Mouse (Mus musculus): ENCODE results near the gene Dpp9.

Dpp9 gene

GRCm38 (mm10) chr17:56185281-56186141 is 33.2 kb downstream of the Dpp9 start:
- DNase-seq (ENCODE audit: low read depth, low spot score): peak; percentile 70

GRCm38 (mm10) chr17:56183658-56184103 is 35.0 kb downstream of the Dpp9 start, which contains the start of gene Mydgf:
Mydgf (minus strand) TSS chr17:56183920.
- DNase-seq (ENCODE audit: low read depth, low spot score): peak; percentile 93

GRCm38 (mm10) chr17:56182975-56183657 is 35.6 kb downstream of the Dpp9 start:
- DNase-seq (ENCODE audit: low read depth, low spot score): no peak

GRCm38 (mm10) chr17:56175416-56175815 is 43.3 kb downstream of the Dpp9 start:
- no peak for DNase-seq (ENCODE audit: low read depth, low spot score)

GRCm38 (mm10) chr17:56173401-56174046 is 45.2 kb downstream of the Dpp9 start:
- no peak for DNase-seq (ENCODE audit: low read depth, low spot score)

- no peak for DNase-seq (ENCODE audit: low read depth, low spot score)
Measured at GRCm38 (mm10) chr17:56171881-56172280, 46.8 kb downstream of the Dpp9 start.

- no peak for DNase-seq (ENCODE audit: low read depth, low spot score)
Measured at GRCm38 (mm10) chr17:56171456-56171855, 47.2 kb downstream of the Dpp9 start.

GRCm38 (mm10) chr17:56170636-56171035 is 48.1 kb downstream of the Dpp9 start:
- no peak for DNase-seq (ENCODE audit: low read depth, low spot score)

- DNase-seq (ENCODE audit: low read depth, low spot score): no peak
Measured at GRCm38 (mm10) chr17:56169830-56170229, 48.9 kb downstream of the Dpp9 start.

GRCm38 (mm10) chr17:56165671-56166070 is 53.0 kb downstream of the Dpp9 start:
- no peak for DNase-seq (ENCODE audit: low read depth, low spot score)

GRCm38 (mm10) chr17:56164510-56164909 is 54.2 kb downstream of the Dpp9 start:
- no peak for DNase-seq (ENCODE audit: low read depth, low spot score)

GRCm38 (mm10) chr17:56163523-56164102 is 55.1 kb downstream of the Dpp9 start:
- DNase-seq (ENCODE audit: low read depth, low spot score): no peak

- peak; percentile 88 for DNase-seq (ENCODE audit: low read depth, low spot score)
Measured at GRCm38 (mm10) chr17:56162231-56162774, 56.4 kb downstream of the Dpp9 start, which contains the start of gene Tnfaip8l1. Tnfaip8l1 (plus strand) TSS chr17:56162477.

GRCm38 (mm10) chr17:56159729-56160128 is 59.0 kb downstream of the Dpp9 start:
- peak; percentile 64 for DNase-seq (ENCODE audit: low read depth, low spot score)

GRCm38 (mm10) chr17:56153643-56154042 is 65.1 kb downstream of the Dpp9 start:
- DNase-seq (ENCODE audit: low read depth, low spot score): peak; percentile 65

- DNase-seq (ENCODE audit: low read depth, low spot score): no peak
Measured at GRCm38 (mm10) chr17:56149897-56150296, 68.8 kb downstream of the Dpp9 start.

GRCm38 (mm10) chr17:56148790-56149618 is 69.7 kb downstream of the Dpp9 start:
- no peak for DNase-seq (ENCODE audit: low read depth, low spot score)

GRCm38 (mm10) chr17:56148280-56148679 is 70.4 kb downstream of the Dpp9 start:
- no peak for DNase-seq (ENCODE audit: low read depth, low spot score)

GRCm38 (mm10) chr17:56147420-56147819 is 71.3 kb downstream of the Dpp9 start:
- no peak for DNase-seq (ENCODE audit: low read depth, low spot score)

- no peak for DNase-seq (ENCODE audit: low read depth, low spot score)
Measured at GRCm38 (mm10) chr17:56146131-56146530, 72.6 kb downstream of the Dpp9 start.

Data from skeletal muscle tissue, adult 2 months (tissue).